Mouse (Mus musculus) myocyte (in vitro differentiated cells): ENCODE measurements around the gene Ctnnbl1.

Source experiments
- CEBPB ChIP-seq: IDR thresholded peaks from 2 replicates; pipeline ENCODE4 v1.6.1; 2011; ENCODE audit warnings: mild to moderate bottlenecking, moderate library complexity; ENCODE audit not compliant: poor library complexity, insufficient read depth, severe bottlenecking
- MAX ChIP-seq: IDR thresholded peaks from one replicate; pipeline ENCODE4 v1.6.1; 2011; ENCODE audit warnings: low read depth, mild to moderate bottlenecking, control low read depth
- POLR2A ChIP-seq: IDR thresholded peaks from one replicate; pipeline ENCODE4 v1.6.1; 2011; ENCODE audit warnings: low read depth, mild to moderate bottlenecking, control low read depth, moderate library complexity; ENCODE audit not compliant: insufficient read length
- POLR2AphosphoS2 ChIP-seq: IDR thresholded peaks from one replicate; pipeline ENCODE4 v1.6.1; 2011; ENCODE audit warnings: low read depth, control low read depth; ENCODE audit not compliant: insufficient read length
- USF1 ChIP-seq: IDR thresholded peaks from one replicate; pipeline ENCODE4 v1.6.1; 2011; ENCODE audit warnings: low read depth, mild to moderate bottlenecking, control low read depth, moderate library complexity

- TF ChIP-seq POLR2A (no peak), MAX (no peak), USF1 (no peak), CEBPB (no peak), POLR2AphosphoS2 (no peak)
Observed at GRCm38 (mm10) chr2:157923406-157923805, 186.2 kb downstream of the Ctnnbl1 start.
